Mouse (Mus musculus) G1E (cell line): ENCODE data around the gene Dscaml1. TPM values are rescaled to one million over a fixed set of nuclear protein-coding genes. Genes with fewer than 3 reads are reported as not detected.
A peak's percentile ranks its signal among the peaks of the same experiment; 100 is the strongest.

Experiments
- ATAC-seq: 2 replicates; pipeline ENCODE4 v1.8.0; 2016; ENCODE audit warnings: mild to moderate bottlenecking; ENCODE audit not compliant: insufficient number of reproducible peaks, poor library complexity, low FRiP score, severe bottlenecking; ENCODE audit errors: extremely low read depth
- DNase-seq: peaks from one replicate; pipeline ENCODE4 v3.0.0; 2012; ENCODE audit warnings: low spot score
- H3K27me3 ChIP-seq: 2 replicates; pipeline ENCODE4 v1.6.1; 2012; ENCODE audit warnings: mild to moderate bottlenecking, low read length, inconsistent platforms; ENCODE audit not compliant: insufficient read depth
- H3K36me3 ChIP-seq: replicated peaks from 2 replicates; pipeline ENCODE3; 2012; ENCODE audit warnings: mild to moderate bottlenecking, inconsistent platforms
- H3K4me1 ChIP-seq: 2 replicates; pipeline ENCODE4 v1.6.1; 2012; ENCODE audit warnings: low read depth, low read length, inconsistent platforms, mixed read lengths; ENCODE audit not compliant: insufficient read depth
- H3K4me3 ChIP-seq: 2 replicates; pipeline ENCODE4 v1.5.1; 2012; ENCODE audit warnings: low read depth, mild to moderate bottlenecking, inconsistent platforms, low read length, moderate library complexity, mixed read lengths
- H3K9me3 ChIP-seq: replicated peaks from 2 replicates; pipeline ENCODE4 v1.6.1; 2012; ENCODE audit warnings: inconsistent platforms
- CTCF ChIP-seq: IDR thresholded peaks from 2 replicates; pipeline ENCODE4 v1.5.1; 2012; ENCODE audit warnings: low read depth, low read length, inconsistent platforms, mixed read lengths
- GATA1 ChIP-seq: IDR thresholded peaks from 2 replicates; pipeline ENCODE4 v1.6.1; 2012; ENCODE audit warnings: borderline replicate concordance, low read length, inconsistent platforms, mixed read lengths
- GATA2 ChIP-seq: IDR thresholded peaks from 2 replicates; pipeline ENCODE4 v1.6.1; 2012; ENCODE audit warnings: low read depth, low read length, inconsistent platforms, borderline replicate concordance
- POLR2AphosphoS5 ChIP-seq: IDR thresholded peaks from 2 replicates; pipeline ENCODE4 v1.6.1; 2012; ENCODE audit warnings: low read depth, low read length, inconsistent platforms; ENCODE audit not compliant: insufficient replicate concordance
- TAL1 ChIP-seq: conservative IDR thresholded peaks from 2 replicates; pipeline ENCODE4 v1.6.1; 2012; ENCODE audit warnings: low read depth, low read length, inconsistent platforms, mixed read lengths
- polyA plus RNA-seq: library from polyadenylated mRNA; stranded (reverse); fragments of >175 nt; gene quantifications from 2 replicates; pipeline ENCODE4 v1.2.3, GENCODE M21; 2012
- total RNA-seq, 2 experiments: library from RNA; stranded (forward) in 1 of 2; stranded (reverse) in 1 of 2; fragments of 200-1000 nt in 1 of 2; fragments of >200 nt in 1 of 2; fragmentation: Nextera tagmentation in 1 of 2; gene quantifications; 2 replicates each; pipeline ENCODE4 v1.2.3; 2014 to 2017

Gene Dscaml1
- total and polyA plus RNA-seq, 3 experiments: 0.22 TPM; not detected in 2

DNA sequence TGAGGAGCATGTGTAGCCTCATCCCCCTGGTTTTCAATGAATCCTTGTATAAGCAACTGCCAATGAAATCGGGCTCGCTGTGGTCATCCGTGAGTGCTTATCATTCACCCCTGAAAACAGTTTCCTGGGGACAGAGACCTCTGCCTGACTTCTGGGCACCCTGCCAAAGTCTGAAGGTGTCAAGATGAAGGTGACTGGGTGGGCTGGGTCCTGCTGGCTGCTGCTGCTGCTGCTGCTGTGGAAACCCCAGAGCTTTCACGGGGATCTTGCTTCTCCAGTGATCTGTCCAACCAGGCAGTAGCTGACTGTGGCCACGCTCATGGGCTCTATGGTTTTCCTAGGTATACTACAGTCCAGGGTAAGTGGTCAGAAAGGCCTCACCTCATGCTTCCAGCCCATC lies 16.2 kb upstream of the Dscaml1 start:
- TF ChIP-seq TAL1 (no peak), POLR2AphosphoS5 (no peak), GATA2 (no peak), GATA1 (no peak), CTCF (no peak)
- no peaks in the 10 kb centered on the region for H3K4me1 ChIP-seq

GRCm38 (mm10) chr9:45410614-45411013 lies 15.8 kb upstream of the Dscaml1 start:
- H3K27me3 ChIP-seq: peaks cover 3% of the 10 kb centered on the region; the same call in 1 of the 2 replicates
- TF ChIP-seq GATA2 (no peak), POLR2AphosphoS5 (no peak), TAL1 (no peak), CTCF (no peak), GATA1 (no peak)
- ATAC-seq (no peak), DNase-seq (no peak)
- no peak overlapping the region for H3K4me3 ChIP-seq
- H3K9me3 ChIP-seq: no peaks in the 10 kb centered on the region
- no peaks in the 10 kb centered on the region for H3K4me1 ChIP-seq
- H3K36me3 ChIP-seq: no peaks in the 10 kb centered on the region

More for the DNA sequence above, 16.2 kb upstream of the Dscaml1 start:
- peaks cover 3% of the 10 kb centered on the region; the same call in 1 of the 2 replicates for H3K27me3 ChIP-seq
- no peak overlapping the region for H3K4me3 ChIP-seq
- H3K9me3 ChIP-seq: no peaks in the 10 kb centered on the region
- DNase-seq (no peak), ATAC-seq (no peak)
- no peaks in the 10 kb centered on the region for H3K36me3 ChIP-seq

DNA sequence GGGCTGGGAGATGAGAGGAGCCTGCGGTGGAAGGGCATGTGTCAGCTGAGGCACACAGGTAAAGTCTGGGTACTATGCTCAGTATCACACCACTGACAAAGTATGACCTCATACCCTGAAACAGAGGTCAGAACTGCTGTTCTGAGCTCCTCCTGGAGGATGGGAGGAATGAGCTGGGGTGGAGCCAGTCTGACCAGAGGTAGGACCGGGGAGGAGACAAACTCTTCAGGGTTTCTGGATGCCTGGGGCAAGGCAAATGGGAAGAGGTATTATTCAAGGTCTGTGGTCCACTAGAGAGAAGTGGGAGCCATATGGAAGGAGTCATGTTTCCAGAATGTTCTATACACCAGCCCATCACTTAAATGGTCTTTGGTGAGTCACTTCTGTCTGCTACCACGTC lies 15.3 kb upstream of the Dscaml1 start:
- Histone ChIP-seq H3K36me3 (no peaks in the 10 kb centered on the region), H3K4me3 (no peak overlapping the region), H3K4me1 (no peaks in the 10 kb centered on the region), H3K9me3 (no peaks in the 10 kb centered on the region), H3K27me3 (peaks cover 3% of the 10 kb centered on the region; the same call in 1 of the 2 replicates)
- no peak for DNase-seq
- no peak for ATAC-seq
- TF ChIP-seq GATA1: no peak
- no peak for TF ChIP-seq POLR2AphosphoS5
- no peak for TF ChIP-seq GATA2
- no peak for TF ChIP-seq TAL1
- TF ChIP-seq CTCF: no peak

DNA sequence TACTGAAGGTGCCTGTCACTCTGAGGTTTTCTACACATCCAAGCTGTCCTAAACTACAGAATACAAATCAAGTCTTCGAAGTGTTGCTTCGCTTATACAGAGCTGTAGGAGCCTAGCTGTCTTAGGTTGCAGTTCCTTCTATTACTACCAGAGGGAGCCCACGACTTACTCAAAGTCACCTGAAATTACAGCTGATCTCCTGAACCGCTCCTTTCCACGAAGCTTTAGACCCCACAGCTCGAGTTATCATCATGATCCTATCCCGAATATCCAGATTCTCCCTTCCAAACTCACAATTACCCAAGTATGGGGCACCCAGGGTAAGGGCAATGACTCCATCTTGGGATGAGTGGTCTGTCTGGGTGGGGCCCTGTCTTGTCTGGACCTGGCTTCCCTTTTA lies 14.6 kb upstream of the Dscaml1 start:
- ATAC-seq (no peak), DNase-seq (peak; percentile 27)
- Histone ChIP-seq H3K27me3 (peaks cover 3% of the 10 kb centered on the region; the same call in 1 of the 2 replicates), H3K4me3 (no peak overlapping the region), H3K9me3 (no peaks in the 10 kb centered on the region), H3K36me3 (no peaks in the 10 kb centered on the region), H3K4me1 (peaks cover 2% of the 10 kb centered on the region; the same call in 1 of the 2 replicates)
- TF ChIP-seq TAL1 (no peak), POLR2AphosphoS5 (no peak)

GRCm38 (mm10) chr9:45412287-45412686 lies 14.1 kb upstream of the Dscaml1 start:
- peaks cover 3% of the 10 kb centered on the region; the same call in 1 of the 2 replicates for H3K27me3 ChIP-seq
- no peaks in the 10 kb centered on the region for H3K9me3 ChIP-seq
- no peak for TF ChIP-seq GATA1
- peak; percentile 83 for TF ChIP-seq CTCF
- ATAC-seq: no peak
- peak; percentile 63 for DNase-seq
- peaks cover 6% of the 10 kb centered on the region for H3K4me1 ChIP-seq
- no peak overlapping the region for H3K4me3 ChIP-seq
- H3K36me3 ChIP-seq: no peaks in the 10 kb centered on the region

DNA sequence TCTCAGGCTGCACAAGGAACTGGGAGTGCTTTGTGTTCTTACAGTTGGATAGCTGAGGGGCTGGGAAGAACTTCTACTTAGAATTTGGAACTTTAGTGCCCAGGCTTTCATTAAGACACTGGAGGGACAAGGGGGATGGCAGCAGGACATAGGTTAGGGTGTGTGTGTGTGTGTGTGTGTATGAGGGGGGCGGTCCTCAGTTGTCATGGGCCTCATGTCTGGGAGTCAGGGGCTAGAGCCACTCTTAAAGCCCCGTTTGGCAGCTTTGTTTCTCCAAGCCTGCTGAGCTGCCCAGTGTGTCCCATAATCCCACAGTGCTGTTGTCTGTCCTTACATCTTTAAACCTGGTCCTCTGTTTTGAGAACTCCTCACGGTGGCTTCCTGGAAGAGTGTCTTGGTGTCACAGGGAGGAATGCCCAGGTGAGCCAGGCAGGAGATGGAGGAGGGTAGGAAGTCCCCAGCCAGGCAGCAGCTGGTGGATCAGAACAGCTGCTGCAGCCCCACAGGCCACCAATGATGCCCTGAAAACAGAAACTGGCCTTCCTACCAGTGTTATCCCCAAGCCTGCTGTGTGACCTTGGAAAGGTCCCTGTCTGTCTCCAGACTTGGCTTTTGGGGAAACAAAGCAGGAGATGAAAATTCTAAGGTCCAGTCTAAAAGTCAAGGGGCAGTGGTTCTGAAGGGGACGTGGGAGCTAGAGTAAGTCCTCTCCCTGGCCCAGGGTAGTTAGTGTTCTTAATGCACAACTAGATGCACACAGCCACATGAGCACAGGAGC lies 13.5 kb upstream of the Dscaml1 start:
- no peak for TF ChIP-seq GATA1
- H3K27me3 ChIP-seq: peaks cover 3% of the 10 kb centered on the region; the same call in 1 of the 2 replicates
- ATAC-seq (no peak), DNase-seq (no peak)
- peaks cover 6% of the 10 kb centered on the region for H3K4me1 ChIP-seq
- H3K36me3 ChIP-seq: no peaks in the 10 kb centered on the region
- H3K9me3 ChIP-seq: no peaks in the 10 kb centered on the region
- no peak overlapping the region for H3K4me3 ChIP-seq
